Mouse (Mus musculus) kidney, embryonic 16.5 days (tissue): ENCODE measurements around the gene Serpina6. TPM values are rescaled to one million over a fixed set of nuclear protein-coding genes. Genes with fewer than 3 reads are reported as not detected.

Experiments
- ATAC-seq: fragments of 200-750 bp; cut with Nextera tagmentation; 2 replicates; pipeline ENCODE4 v1.8.0; 2017; ENCODE audit warnings: moderate TSS enrichment; ENCODE audit not compliant: low FRiP score, low TSS enrichment
- H3K27ac ChIP-seq: fragments of 300-500 bp; sonication (generic); 2 replicates; pipeline ENCODE4 v1.5.1; 2014; ENCODE audit warnings: low read length
- H3K27me3 ChIP-seq: fragments of 300-500 bp; sonication (generic); 2 replicates; pipeline ENCODE4 v1.6.1; 2014; ENCODE audit warnings: low read length, control low read depth, mixed read lengths; ENCODE audit not compliant: insufficient read depth
- H3K36me3 ChIP-seq: fragments of 300-500 bp; sonication (generic); 2 replicates; pipeline ENCODE4 v1.6.1; 2014; ENCODE audit warnings: low read length, control low read depth, mixed read lengths; ENCODE audit not compliant: insufficient read depth
- H3K4me1 ChIP-seq: fragments of 300-500 bp; sonication (generic); 2 replicates; pipeline ENCODE4 v1.6.1; 2014; ENCODE audit warnings: low read length, control low read depth, mixed read lengths; ENCODE audit not compliant: insufficient read depth
- H3K4me2 ChIP-seq: fragments of 300-500 bp; sonication (generic); replicated peaks from 2 replicates; pipeline ENCODE4 v1.6.1; 2014; ENCODE audit warnings: low read depth, low read length
- H3K4me3 ChIP-seq: fragments of 300-500 bp; sonication (generic); 2 replicates; pipeline ENCODE4 v1.5.1; 2014; ENCODE audit warnings: mild to moderate bottlenecking, low read length
- H3K9ac ChIP-seq: fragments of 300-500 bp; sonication (generic); replicated peaks from 2 replicates; pipeline ENCODE4 v1.6.1; 2014; ENCODE audit warnings: low read length
- H3K9me3 ChIP-seq: fragments of 300-500 bp; sonication (generic); 2 replicates; pipeline ENCODE4 v1.6.1; 2016; ENCODE audit warnings: low read length, control low read depth
- WGBS: fragments of 180-500 bp; shearing (Covaris S2); extraction: QIAGEN DNeasy Blood & Tissue Kit; methylation state at CpG from one replicate; pipeline ENCODE4 v1.1.7; 2014; 5-methylcytosine and 5-hydroxymethylcytosine counted together
- polyA plus RNA-seq: library from polyadenylated mRNA; unstranded; fragments of >200 nt; fragmentation: Nextera tagmentation; extraction: Ambion mirVana; gene quantifications from 2 replicates; pipeline ENCODE4 v1.2.1, GENCODE M21; 2015

Serpina6 gene
- polyA plus RNA-seq, 1 experiment from 2014 or later: 12.7 TPM

DNA sequence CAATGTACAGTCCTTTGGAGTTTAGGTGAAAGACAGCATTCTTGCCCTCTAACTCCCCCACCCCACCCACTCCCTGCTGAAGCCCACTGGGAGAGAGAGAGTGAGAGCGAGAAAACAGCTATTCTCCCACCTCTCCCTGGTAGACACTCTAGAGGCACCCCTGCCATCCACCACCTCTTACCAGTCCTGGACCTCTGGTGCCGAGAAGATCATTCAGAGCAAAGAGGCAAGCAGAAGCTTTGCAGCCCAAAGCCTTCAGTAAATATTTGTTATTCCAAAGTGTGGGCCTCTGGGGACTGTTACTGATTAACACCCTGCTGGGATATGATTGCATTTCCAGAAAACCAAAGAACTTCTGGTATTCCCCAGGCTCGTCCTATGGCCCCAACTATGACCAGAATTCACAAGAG is 25.8 kb downstream of the Serpina6 start, which contains the start of gene Serpina10:
TSS of gene Serpina10 (minus strand) at position 242 of the 410 bp plus-strand sequence.
- Histone ChIP-seq H3K4me2 (no peak within 1 kb of the TSS), H3K4me1 (no peaks in the 10 kb centered on the region), H3K9ac (no peak within 1 kb of the TSS), H3K27ac (no peak within 1 kb of the TSS), H3K27me3 (no peaks in the 10 kb centered on the region), H3K36me3 (no peaks in the 10 kb centered on the region), H3K4me3 (no peak within 1 kb of the TSS), H3K9me3 (no peaks in the 10 kb centered on the region)
- no peak for ATAC-seq
- WGBS: 72% methylated on average over 3 of the region's 3 CpGs

DNA sequence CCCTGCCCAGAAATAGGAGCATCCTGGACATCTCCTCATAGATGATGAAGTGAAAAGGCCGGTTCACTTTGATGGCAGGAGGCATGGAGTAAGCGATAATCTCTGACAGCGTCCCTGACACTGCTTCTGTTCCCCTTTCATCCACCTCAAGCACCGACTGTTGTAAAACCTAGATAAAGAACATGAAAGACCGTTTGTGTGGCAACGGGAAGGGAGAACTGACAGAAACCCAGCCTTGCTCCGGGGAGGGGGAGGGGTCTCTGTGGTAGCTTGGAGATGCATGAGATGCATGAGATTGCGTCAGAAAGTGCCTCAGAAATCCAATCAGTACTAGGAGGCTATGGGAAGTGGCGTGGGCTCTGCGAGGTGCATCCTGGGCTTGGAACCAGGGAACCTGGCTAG is 40.2 kb downstream of the Serpina6 start:
- no peak overlapping the region for H3K27ac ChIP-seq
- no peak overlapping the region for H3K4me2 ChIP-seq
- H3K27me3 ChIP-seq: no peaks in the 10 kb centered on the region
- no peak overlapping the region for H3K9ac ChIP-seq
- WGBS: 83% methylated on average over 10 of the region's 10 CpGs
- no peaks in the 10 kb centered on the region for H3K36me3 ChIP-seq
- no peak overlapping the region for H3K4me3 ChIP-seq
- no peak for ATAC-seq
- no peaks in the 10 kb centered on the region for H3K9me3 ChIP-seq
- H3K4me1 ChIP-seq: no peaks in the 10 kb centered on the region

GRCm38 (mm10) chr12:103615734-103616133 is 41.3 kb downstream of the Serpina6 start:
- 78% methylated on average over 4 of the region's 4 CpGs for WGBS
- Histone ChIP-seq H3K4me3 (no peak overlapping the region), H3K36me3 (no peaks in the 10 kb centered on the region), H3K27me3 (no peaks in the 10 kb centered on the region), H3K4me1 (no peaks in the 10 kb centered on the region), H3K9me3 (no peaks in the 10 kb centered on the region), H3K9ac (no peak overlapping the region), H3K27ac (no peak overlapping the region), H3K4me2 (no peak overlapping the region)
- ATAC-seq: no peak

DNA sequence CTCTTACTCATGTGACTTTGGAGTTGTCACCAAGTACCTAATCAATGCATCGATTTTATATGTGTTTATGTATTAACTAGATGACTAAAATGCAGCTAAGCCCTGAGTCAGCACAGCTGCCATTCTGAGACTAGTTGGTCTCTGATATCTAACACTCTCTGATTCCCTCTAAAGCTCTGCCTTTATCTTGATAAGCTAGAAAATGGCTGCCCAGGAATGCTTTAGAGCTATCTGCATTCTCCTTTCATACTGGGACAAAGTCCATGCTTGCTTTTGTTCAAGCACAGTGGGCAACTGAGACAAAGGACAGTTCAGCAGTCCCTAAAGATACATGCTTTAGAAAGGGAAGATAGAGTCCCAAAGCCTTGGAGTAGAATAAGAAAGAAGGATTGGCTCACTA is 41.9 kb downstream of the Serpina6 start:
- Histone ChIP-seq H3K9me3 (no peaks in the 10 kb centered on the region), H3K4me3 (no peak overlapping the region), H3K4me1 (no peaks in the 10 kb centered on the region), H3K36me3 (no peaks in the 10 kb centered on the region), H3K27me3 (no peaks in the 10 kb centered on the region), H3K4me2 (no peak overlapping the region), H3K9ac (no peak overlapping the region), H3K27ac (no peak overlapping the region)
- no peak for ATAC-seq
- WGBS: 88% methylated on average over 1 of the region's 1 CpGs

- H3K4me3 ChIP-seq: no peak overlapping the region
- no peak for ATAC-seq
- H3K9ac ChIP-seq: no peak overlapping the region
- no peak overlapping the region for H3K27ac ChIP-seq
- no peaks in the 10 kb centered on the region for H3K27me3 ChIP-seq
- no peak overlapping the region for H3K4me2 ChIP-seq
- 83% methylated on average over 3 of the region's 3 CpGs for WGBS
- no peaks in the 10 kb centered on the region for H3K36me3 ChIP-seq
- no peaks in the 10 kb centered on the region for H3K9me3 ChIP-seq
- no peaks in the 10 kb centered on the region for H3K4me1 ChIP-seq
Measured at GRCm38 (mm10) chr12:103601839-103602238, 55.2 kb downstream of the Serpina6 start.

GRCm38 (mm10) chr12:103600364-103600763 is 56.6 kb downstream of the Serpina6 start:
- no peak overlapping the region for H3K27ac ChIP-seq
- no peaks in the 10 kb centered on the region for H3K4me1 ChIP-seq
- 48% methylated on average over 3 of the region's 3 CpGs for WGBS
- no peaks in the 10 kb centered on the region for H3K36me3 ChIP-seq
- H3K9me3 ChIP-seq: no peaks in the 10 kb centered on the region
- H3K4me2 ChIP-seq: no peak overlapping the region
- no peaks in the 10 kb centered on the region for H3K27me3 ChIP-seq
- ATAC-seq: no peak
- H3K4me3 ChIP-seq: no peak overlapping the region
- no peak overlapping the region for H3K9ac ChIP-seq

DNA sequence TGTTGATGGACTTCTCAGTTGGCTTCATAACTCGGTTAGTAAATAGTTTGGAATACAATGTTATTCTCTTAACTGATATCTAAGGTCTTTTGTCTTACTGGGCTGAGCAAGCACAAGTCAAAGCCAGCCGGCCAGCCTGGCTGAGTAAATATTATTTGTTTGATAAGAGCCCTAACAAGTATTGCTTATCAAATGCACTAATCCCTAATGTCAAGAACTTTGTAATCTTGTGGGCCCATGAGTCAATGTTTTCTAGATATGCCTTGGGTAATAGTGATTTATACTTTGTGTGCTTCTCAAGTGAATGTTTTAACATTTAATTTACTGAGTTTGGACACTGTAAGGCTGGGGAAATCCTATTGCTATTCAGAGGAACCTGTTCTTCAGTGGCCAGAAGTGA is 58.6 kb downstream of the Serpina6 start:
- Histone ChIP-seq H3K9me3 (no peaks in the 10 kb centered on the region), H3K9ac (no peak overlapping the region), H3K27me3 (no peaks in the 10 kb centered on the region), H3K4me3 (no peak overlapping the region), H3K4me2 (no peak overlapping the region), H3K27ac (no peak overlapping the region), H3K4me1 (no peaks in the 10 kb centered on the region), H3K36me3 (no peaks in the 10 kb centered on the region)
- WGBS: 60% methylated on average over 2 of the region's 2 CpGs
- no peak for ATAC-seq

Other genes starting within 250 kb of the Serpina6 start
- 0.30 TPM in 1 of 2 replicates, not detected in the other for gene 9330161L09Rik, start 249.4 kb downstream of the Serpina6 start, polyA plus RNA-seq
- 74.6 and 92.1 TPM in 2 replicates for gene Ddx24, start 231.4 kb downstream of the Serpina6 start, polyA plus RNA-seq
- 32.8 and 39.5 TPM in 2 replicates for gene Ifi27, start 223.0 kb downstream of the Serpina6 start, polyA plus RNA-seq
- 6.6 and 7.2 TPM in 2 replicates for gene Ifi27l2a, start 213.5 kb downstream of the Serpina6 start, polyA plus RNA-seq
- gene Ifi27l2b, start 200.0 kb downstream of the Serpina6 start, polyA plus RNA-seq: not detected in 2 replicates
- 1.1 and 1.2 TPM in 2 replicates for gene Ppp4r4, start 124.9 kb downstream of the Serpina6 start, polyA plus RNA-seq
- gene Serpina10, start 25.8 kb downstream of the Serpina6 start, polyA plus RNA-seq: 2.4 and 2.7 TPM in 2 replicates
- gene Serpina16, start 18.9 kb upstream of the Serpina6 start, polyA plus RNA-seq: not detected in 2 replicates
- gene Serpina1f, start 38.3 kb upstream of the Serpina6 start, polyA plus RNA-seq: not detected in 2 replicates
- 0.87 and 1.5 TPM in 2 replicates for gene Serpina1d, start 116.4 kb upstream of the Serpina6 start, polyA plus RNA-seq
- 6.7 and 8.0 TPM in 2 replicates for gene Serpina1b, start 173.2 kb upstream of the Serpina6 start, polyA plus RNA-seq
- gene Serpina1a, start 206.3 kb upstream of the Serpina6 start, polyA plus RNA-seq: 16.3 and 17.4 TPM in 2 replicates
- gene Serpina1c, start 247.7 kb upstream of the Serpina6 start, polyA plus RNA-seq: 1.1 and 1.5 TPM in 2 replicates